Mouse (Mus musculus) MEL (cell line): ENCODE results near the gene B3galt6. TPM values are rescaled to one million over a fixed set of nuclear protein-coding genes. Genes with fewer than 3 reads are reported as not detected.

Experiments
- DNase-seq: peaks from one replicate; pipeline ENCODE4 v3.0.0; 2011; ENCODE audit warnings: low read depth, low spot score
- H3K27ac ChIP-seq: 2 replicates; pipeline ENCODE4 v1.5.1; 2012; ENCODE audit warnings: low read depth, mild to moderate bottlenecking, control low read depth, low read length, moderate library complexity; ENCODE audit not compliant: control insufficient read depth
- H3K27me3 ChIP-seq, 2 experiments: fragments of 150-350 bp in 1 of 2; sonication (generic) in 1 of 2; 2 replicates each; pipeline ENCODE4 v1.6.1; 2012; ENCODE audit warnings: low read length in 2 of 2, mild to moderate bottlenecking in 2 of 2, improper control_type of control experiment in 1 of 2, moderate library complexity in 1 of 2; ENCODE audit not compliant: insufficient read depth in 2 of 2, control insufficient read depth in 1 of 2
- H3K36me3 ChIP-seq, 2 experiments: 2 replicates each; pipeline ENCODE4 v1.6.1; 2012 to 2014; ENCODE audit warnings: low read length in 2 of 2, improper control_type of control experiment in 1 of 2, inconsistent platforms in 1 of 2, mild to moderate bottlenecking in 1 of 2; ENCODE audit not compliant: insufficient read depth in 2 of 2, control insufficient read depth in 1 of 2
- H3K4me1 ChIP-seq, 2 experiments: fragments of 150-350 bp in 1 of 2; sonication (generic) in 1 of 2; 2 replicates each; pipeline ENCODE4 v1.6.1; 2012; ENCODE audit warnings: low read length in 2 of 2, improper control_type of control experiment in 1 of 2, mild to moderate bottlenecking in 1 of 2; ENCODE audit not compliant: insufficient read depth in 2 of 2, control insufficient read depth in 1 of 2
- H3K4me3 ChIP-seq, 2 experiments: fragments of 150-350 bp in 1 of 2; sonication (generic) in 1 of 2; 2 replicates each; pipeline ENCODE4 v1.5.1; 2012; ENCODE audit warnings: low read depth in 2 of 2, low read length in 2 of 2, mild to moderate bottlenecking in 2 of 2, moderate library complexity in 2 of 2, control low read depth in 1 of 2, improper control_type of control experiment in 1 of 2; ENCODE audit not compliant: control insufficient read depth in 1 of 2, insufficient read depth in 1 of 2
- H3K79me2 ChIP-seq: 2 replicates; pipeline ENCODE4 v1.6.1; 2012; ENCODE audit warnings: mild to moderate bottlenecking, low read length, moderate library complexity; ENCODE audit not compliant: control insufficient read depth, poor library complexity, insufficient read depth
- H3K9ac ChIP-seq: 2 replicates; pipeline ENCODE4 v1.6.1; 2012; ENCODE audit warnings: low read depth, mild to moderate bottlenecking, control low read depth, low read length, moderate library complexity; ENCODE audit not compliant: control insufficient read depth, poor library complexity, severe bottlenecking
- H3K9me3 ChIP-seq: fragments of 150-350 bp; sonication (generic); replicated peaks from 2 replicates; pipeline ENCODE4 v1.6.1; 2012; ENCODE audit warnings: mild to moderate bottlenecking, low read length, improper control_type of control experiment, moderate library complexity; ENCODE audit not compliant: insufficient read depth
- BHLHE40 ChIP-seq: IDR thresholded peaks from 2 replicates; pipeline ENCODE4 v1.6.1; 2012; ENCODE audit warnings: low read depth, mild to moderate bottlenecking, inconsistent platforms, low read length, improper control_type of control experiment, borderline replicate concordance
- CHD1 ChIP-seq: IDR thresholded peaks from 2 replicates; pipeline ENCODE4 v1.6.1; 2012; ENCODE audit warnings: low read depth, mild to moderate bottlenecking, inconsistent platforms, low read length, improper control_type of control experiment
- CHD2 ChIP-seq: IDR thresholded peaks from 2 replicates; pipeline ENCODE4 v1.6.1; 2011; ENCODE audit warnings: low read length, improper control_type of control experiment
- CTCF ChIP-seq, 3 experiments: IDR thresholded peaks in 2 of 3; conservative IDR thresholded peaks in 1 of 3; 2 replicates each; pipeline ENCODE4 v1.5.1; 2011 to 2012; ENCODE audit warnings: low read length in 3 of 3, low read depth in 2 of 3, mild to moderate bottlenecking in 2 of 3, improper control_type of control experiment in 1 of 3, inconsistent platforms in 1 of 3, mixed read lengths in 1 of 3, moderate library complexity in 1 of 3; ENCODE audit not compliant: control insufficient read depth in 1 of 3, insufficient read depth in 1 of 3, poor library complexity in 1 of 3, severe bottlenecking in 1 of 3
- E2F4 ChIP-seq: IDR thresholded peaks from 2 replicates; pipeline ENCODE4 v1.6.1; 2011; ENCODE audit warnings: low read depth, low read length, improper control_type of control experiment, borderline replicate concordance
- ELF1 ChIP-seq: IDR thresholded peaks from 2 replicates; pipeline ENCODE4 v1.6.1; 2014; ENCODE audit warnings: low read depth, mild to moderate bottlenecking, inconsistent platforms, low read length, improper control_type of control experiment, moderate library complexity
- EP300 ChIP-seq, 2 experiments: IDR thresholded peaks; 2 replicates each; pipeline ENCODE4 v1.6.1; 2011; ENCODE audit warnings: improper control_type of control experiment in 2 of 2, low read length in 2 of 2, low read depth in 1 of 2, mild to moderate bottlenecking in 1 of 2
- ETS1 ChIP-seq: IDR thresholded peaks from 2 replicates; pipeline ENCODE4 v1.6.1; 2012; ENCODE audit warnings: low read depth, mild to moderate bottlenecking, inconsistent platforms, low read length, improper control_type of control experiment, moderate library complexity
- GABPA ChIP-seq: IDR thresholded peaks from 2 replicates; pipeline ENCODE4 v1.6.1; 2012; ENCODE audit warnings: low read depth, mild to moderate bottlenecking, inconsistent platforms, low read length, improper control_type of control experiment, moderate library complexity
- GATA1 ChIP-seq: IDR thresholded peaks from 2 replicates; pipeline ENCODE4 v1.6.1; 2011; ENCODE audit warnings: low read depth, low read length, improper control_type of control experiment
- JUND ChIP-seq: IDR thresholded peaks from 2 replicates; pipeline ENCODE4 v1.6.1; 2011; ENCODE audit warnings: low read depth, mild to moderate bottlenecking, improper control_type of control experiment, low read length
- KAT2A ChIP-seq: conservative IDR thresholded peaks from 2 replicates; pipeline ENCODE4 v1.6.1; 2012; ENCODE audit warnings: low read depth, low read length, improper control_type of control experiment, inconsistent platforms
- MAFK ChIP-seq: IDR thresholded peaks from 2 replicates; pipeline ENCODE4 v1.6.1; 2011; ENCODE audit warnings: low read depth, mild to moderate bottlenecking, low read length, improper control_type of control experiment, borderline replicate concordance
- MAX ChIP-seq: IDR thresholded peaks from 2 replicates; pipeline ENCODE4 v1.6.1; 2011; ENCODE audit warnings: low read length, improper control_type of control experiment
- MEF2A ChIP-seq: IDR thresholded peaks from 2 replicates; pipeline ENCODE4 v1.6.1; 2014; ENCODE audit warnings: low read depth, mild to moderate bottlenecking, inconsistent platforms, low read length, improper control_type of control experiment; ENCODE audit not compliant: poor library complexity, insufficient replicate concordance, severe bottlenecking; ENCODE audit errors: extremely low read depth
- MXI1 ChIP-seq: IDR thresholded peaks from 2 replicates; pipeline ENCODE4 v1.6.1; 2011; ENCODE audit warnings: mild to moderate bottlenecking, low read depth, low read length, improper control_type of control experiment
- MYB ChIP-seq: IDR thresholded peaks from 2 replicates; pipeline ENCODE4 v1.6.1; 2011; ENCODE audit warnings: mild to moderate bottlenecking, low read depth, low read length, improper control_type of control experiment
- MYC ChIP-seq: IDR thresholded peaks from 2 replicates; pipeline ENCODE4 v1.6.1; 2011; ENCODE audit warnings: low read depth, mild to moderate bottlenecking, low read length, improper control_type of control experiment, moderate library complexity
- NELFE ChIP-seq: IDR thresholded peaks from 2 replicates; pipeline ENCODE4 v1.6.1; 2011; ENCODE audit warnings: low read depth, low read length, improper control_type of control experiment
- NRF1 ChIP-seq: IDR thresholded peaks from 2 replicates; pipeline ENCODE4 v1.6.1; 2014; ENCODE audit warnings: low read depth, mild to moderate bottlenecking, inconsistent platforms, low read length, improper control_type of control experiment, moderate library complexity; ENCODE audit not compliant: poor library complexity, insufficient read depth, severe bottlenecking
- POLR2A ChIP-seq, 2 experiments: IDR thresholded peaks; 2 replicates each; pipeline ENCODE4 v1.6.1; 2011 to 2012; ENCODE audit warnings: low read length in 2 of 2, mild to moderate bottlenecking in 2 of 2, control low read depth in 1 of 2, improper control_type of control experiment in 1 of 2, low read depth in 1 of 2, moderate library complexity in 1 of 2; ENCODE audit not compliant: control insufficient read depth in 1 of 2, insufficient read depth in 1 of 2, poor library complexity in 1 of 2
- POLR2AphosphoS2 ChIP-seq: IDR thresholded peaks from 2 replicates; pipeline ENCODE4 v1.6.1; 2011; ENCODE audit warnings: low read length, improper control_type of control experiment
- POLR2AphosphoS5 ChIP-seq: IDR thresholded peaks from 2 replicates; pipeline ENCODE4 v1.6.1; 2012; ENCODE audit warnings: low read depth, borderline replicate concordance, mild to moderate bottlenecking, inconsistent platforms, low read length, moderate library complexity, mixed read lengths
- RAD21 ChIP-seq: IDR thresholded peaks from 2 replicates; pipeline ENCODE4 v1.6.1; 2011; ENCODE audit warnings: mild to moderate bottlenecking, low read depth, low read length, improper control_type of control experiment
- RCOR1 ChIP-seq: IDR thresholded peaks from 2 replicates; pipeline ENCODE4 v1.6.1; 2012; ENCODE audit warnings: low read depth, mild to moderate bottlenecking, inconsistent platforms, low read length, improper control_type of control experiment
- SIN3A ChIP-seq: IDR thresholded peaks from 2 replicates; pipeline ENCODE4 v1.6.1; 2012; ENCODE audit warnings: low read length, improper control_type of control experiment, inconsistent platforms
- SMC3 ChIP-seq: IDR thresholded peaks from 2 replicates; pipeline ENCODE4 v1.6.1; 2011; ENCODE audit warnings: low read depth, low read length, improper control_type of control experiment
- TAL1 ChIP-seq: IDR thresholded peaks from 2 replicates; pipeline ENCODE4 v1.6.1; 2012; ENCODE audit warnings: mild to moderate bottlenecking, inconsistent platforms, low read length, moderate library complexity, mixed read lengths
- TBP ChIP-seq: IDR thresholded peaks from 2 replicates; pipeline ENCODE4 v1.8.0; 2011; ENCODE audit warnings: low read depth, low read length, improper control_type of control experiment
- TCF12 ChIP-seq: IDR thresholded peaks from 2 replicates; pipeline ENCODE4 v1.6.1; 2014; ENCODE audit warnings: low read depth, mild to moderate bottlenecking, inconsistent platforms, low read length, improper control_type of control experiment, moderate library complexity
- UBTF ChIP-seq: IDR thresholded peaks from 2 replicates; pipeline ENCODE4 v1.6.1; 2012; ENCODE audit warnings: low read depth, mild to moderate bottlenecking, inconsistent platforms, low read length, improper control_type of control experiment, moderate library complexity, borderline replicate concordance; ENCODE audit not compliant: insufficient read depth
- USF1 ChIP-seq: IDR thresholded peaks from 2 replicates; pipeline ENCODE4 v1.6.1; 2014; ENCODE audit warnings: low read depth, mild to moderate bottlenecking, inconsistent platforms, low read length, improper control_type of control experiment, moderate library complexity
- USF2 ChIP-seq, 2 experiments: IDR thresholded peaks; 2 replicates each; pipeline ENCODE4 v1.6.1; 2011 to 2012; ENCODE audit warnings: improper control_type of control experiment in 2 of 2, low read length in 2 of 2, borderline replicate concordance in 1 of 2, inconsistent platforms in 1 of 2, low read depth in 1 of 2, mild to moderate bottlenecking in 1 of 2; ENCODE audit not compliant: insufficient read depth in 1 of 2
- ZC3H11A ChIP-seq: IDR thresholded peaks from 2 replicates; pipeline ENCODE4 v1.6.1; 2012; ENCODE audit warnings: low read depth, mild to moderate bottlenecking, inconsistent platforms, low read length, improper control_type of control experiment
- ZKSCAN1 ChIP-seq: IDR thresholded peaks from 2 replicates; pipeline ENCODE4 v1.6.1; 2012; ENCODE audit warnings: low read depth, mild to moderate bottlenecking, inconsistent platforms, low read length, improper control_type of control experiment, moderate library complexity
- ZMIZ1 ChIP-seq: IDR thresholded peaks from 2 replicates; pipeline ENCODE4 v1.6.1; 2012; ENCODE audit warnings: low read depth, mild to moderate bottlenecking, inconsistent platforms, low read length, improper control_type of control experiment, moderate library complexity
- ZNF384 ChIP-seq: IDR thresholded peaks from 2 replicates; pipeline ENCODE4 v1.6.1; 2012; ENCODE audit warnings: low read depth, mild to moderate bottlenecking, inconsistent platforms, low read length, improper control_type of control experiment
- polyA plus RNA-seq, 2 experiments: library from polyadenylated mRNA; stranded (reverse) in 1 of 2; unstranded in 1 of 2; fragments of >175 nt in 1 of 2; fragments of >200 nt in 1 of 2; gene quantifications; 2 replicates each; pipeline versions ENCODE4 v1.2.1 to v1.2.4; 2012; ENCODE audit warnings: low replicate concordance in 2 of 2, low read depth in 1 of 2; ENCODE audit not compliant: insufficient read length in 2 of 2, insufficient read depth in 1 of 2, missing spikeins in 1 of 2
- total RNA-seq: library from RNA; depleted of rRNA; stranded (reverse); fragments of 300-350 nt; gene quantifications from 2 replicates; pipeline ENCODE4 v1.2.3, GENCODE M21; 2012

Gene B3galt6
- total and polyA plus RNA-seq, 3 experiments = 3.8 to 9.1 TPM; not detected in 1

- Histone ChIP-seq H3K4me1 (peaks cover 8 to 27% of the 10 kb centered on the region in 2 experiments), H3K9ac (peak overlapping the region; percentile 43), H3K27me3 (no peaks in the 10 kb centered on the region), H3K27ac (peak overlapping the region; percentile 58), H3K36me3 (peaks cover 0 to 20% of the 10 kb centered on the region in 2 experiments; a peak in 2 of 4 replicates), H3K9me3 (no peaks in the 10 kb centered on the region), H3K79me2 (no peaks in the 10 kb centered on the region), H3K4me3 (peak overlapping the region; percentile 24 to 45; a peak in 3 of 4 replicates)
- DNase-seq = peak; percentile 53
- no peak for TF ChIP-seq ZMIZ1
- peak; percentile 45 for TF ChIP-seq MXI1
- 0 out of 2 replicates have a peak, but pooled peaks have one; percentile 27 for TF ChIP-seq RCOR1
- no peak for TF ChIP-seq POLR2AphosphoS2
- no peak for TF ChIP-seq E2F4
- TF ChIP-seq ETS1 = 0 out of 2 replicates have a peak, but pooled peaks have one; percentile 26
- TF ChIP-seq CHD1 = no peak
- TF ChIP-seq MYC = peak; percentile 55; the same call in 1 of the 2 replicates
- TF ChIP-seq BHLHE40 = no peak
- no peak for TF ChIP-seq RAD21
- no peak for TF ChIP-seq POLR2A (IDR thresholded peaks at IDR 0.05; ENCODE audit: control insufficient read depth in 1 of 2, insufficient read depth in 1 of 2, low read depth in 1 of 2, low read length in 2 of 2, poor library complexity in 1 of 2)
- TF ChIP-seq MAFK = 0 out of 2 replicates have a peak, but pooled peaks have one; percentile 33
- no peak for TF ChIP-seq CTCF (IDR thresholded peaks at IDR 0.05 in 2 of 3, conservative IDR thresholded peaks at IDR 0.05 in 1 of 3; ENCODE audit: control insufficient read depth in 1 of 3, insufficient read depth in 1 of 3, low read depth in 2 of 3, low read length in 3 of 3, poor library complexity in 1 of 3, severe bottlenecking in 1 of 3)
- no peak for TF ChIP-seq USF1
- peak; percentile 13 to 56; a peak in 3 of 4 replicates for TF ChIP-seq EP300 (IDR thresholded peaks at IDR 0.05; ENCODE audit: low read depth in 1 of 2, low read length in 2 of 2)
- no peak for TF ChIP-seq KAT2A
- TF ChIP-seq JUND = no peak
- no peak for TF ChIP-seq GABPA
- peak; percentile 4; the same call in 1 of the 2 replicates for TF ChIP-seq ELF1
- TF ChIP-seq NRF1 = no peak
- TF ChIP-seq ZNF384 = no peak
- TF ChIP-seq MAX = no peak
- TF ChIP-seq USF2 (IDR thresholded peaks at IDR 0.05; ENCODE audit: borderline replicate concordance in 1 of 2, insufficient read depth in 1 of 2, low read depth in 1 of 2, low read length in 2 of 2) = no peak
- no peak for TF ChIP-seq MYB
- no peak for TF ChIP-seq POLR2AphosphoS5
- TF ChIP-seq NELFE = no peak
- no peak for TF ChIP-seq TAL1
- TF ChIP-seq MEF2A = no peak
- TF ChIP-seq ZC3H11A = no peak
- no peak for TF ChIP-seq CHD2
- TF ChIP-seq TCF12 = 0 out of 2 replicates have a peak, but pooled peaks have one; percentile 14
- no peak for TF ChIP-seq ZKSCAN1
- no peak for TF ChIP-seq GATA1
- TF ChIP-seq TBP = 0 out of 2 replicates have a peak, but pooled peaks have one; percentile 33
- no peak; the same call in 1 of the 2 replicates for TF ChIP-seq SIN3A
- no peak for TF ChIP-seq UBTF
- no peak for TF ChIP-seq SMC3
These were observed 29.5 kb upstream of the B3galt6 start for GRCm38 (mm10) chr4:156021942-156022419.
